Mouse (Mus musculus) right cerebral cortex, postnatal 4 days (tissue): ENCODE data around the gene Kcnc3.

ENCODE experiments used
- DNase-seq: peaks from one replicate; pipeline ENCODE4 v3.0.0-alpha.2; 2022

Kcnc3 gene

GRCm38 (mm10) chr7:44571811-44572210 is 18.7 kb upstream of the Kcnc3 start:
- no peak for DNase-seq

GRCm38 (mm10) chr7:44572213-44572701 is 18.2 kb upstream of the Kcnc3 start, which contains the start of gene Napsa:
Napsa (plus strand) TSS chr7:44572380.
- DNase-seq, result no peak

- DNase-seq, result no peak
These were observed 17.4 kb upstream of the Kcnc3 start for GRCm38 (mm10) chr7:44572956-44573484.

GRCm38 (mm10) chr7:44576333-44576844 is 14.1 kb upstream of the Kcnc3 start:
- no peak for DNase-seq

GRCm38 (mm10) chr7:44581637-44582036 is 8.8 kb upstream of the Kcnc3 start:
- no peak for DNase-seq

- DNase-seq, result no peak
These were observed 7.8 kb upstream of the Kcnc3 start for GRCm38 (mm10) chr7:44582709-44583108.

GRCm38 (mm10) chr7:44583146-44583545 is 7.3 kb upstream of the Kcnc3 start:
- DNase-seq, result no peak

GRCm38 (mm10) chr7:44584265-44584804 is 6.1 kb upstream of the Kcnc3 start:
- DNase-seq, result no peak

GRCm38 (mm10) chr7:44584921-44585320 is 5.5 kb upstream of the Kcnc3 start:
- no peak for DNase-seq

- no peak for DNase-seq
These were observed 4.9 kb upstream of the Kcnc3 start for GRCm38 (mm10) chr7:44585606-44586005.

- peak; percentile 73 for DNase-seq
These were observed 3.9 kb upstream of the Kcnc3 start for GRCm38 (mm10) chr7:44586518-44586917.

- peak; percentile 79 for DNase-seq
These were observed 3.5 kb upstream of the Kcnc3 start for GRCm38 (mm10) chr7:44586930-44587329.

- DNase-seq, result no peak
These were observed 2.8 kb upstream of the Kcnc3 start for GRCm38 (mm10) chr7:44587676-44588075.

- DNase-seq, result no peak
These were observed 2.1 kb upstream of the Kcnc3 start for GRCm38 (mm10) chr7:44588338-44588737.

GRCm38 (mm10) chr7:44589149-44589548 is 1.3 kb upstream of the Kcnc3 start:
- peak; percentile 68 for DNase-seq

GRCm38 (mm10) chr7:44589946-44590345 is 518 bp upstream of the Kcnc3 start:
- peak; percentile 45 for DNase-seq

GRCm38 (mm10) chr7:44591348-44592116 is 1.1 kb downstream of the Kcnc3 start:
- peak; percentile 35 for DNase-seq

- no peak for DNase-seq
These were observed 2.6 kb downstream of the Kcnc3 start for GRCm38 (mm10) chr7:44593051-44593450.

- peak; percentile 92 for DNase-seq
These were observed 3.3 kb downstream of the Kcnc3 start for GRCm38 (mm10) chr7:44593775-44594174.

GRCm38 (mm10) chr7:44594291-44594690 is 3.8 kb downstream of the Kcnc3 start:
- peak; percentile 47 for DNase-seq

GRCm38 (mm10) chr7:44595131-44595561 is 4.7 kb downstream of the Kcnc3 start:
- DNase-seq, result no peak

- DNase-seq, result no peak
These were observed 5.6 kb downstream of the Kcnc3 start for GRCm38 (mm10) chr7:44596051-44596450.

- no peak for DNase-seq
These were observed 6.6 kb downstream of the Kcnc3 start for GRCm38 (mm10) chr7:44596996-44597538.

GRCm38 (mm10) chr7:44597666-44598065 is 7.2 kb downstream of the Kcnc3 start:
- DNase-seq, result no peak
